Mouse (Mus musculus) cerebellum, adult 11-12 months (tissue): ENCODE data around the gene Frmd4a.
A peak's percentile ranks its signal among the peaks of the same experiment; 100 is the strongest.

ENCODE experiments used
- DNase-seq: peaks from one replicate; pipeline ENCODE4 v3.0.0; 2022

Frmd4a gene

GRCm38 (mm10) chr2:4142221-4142950, 124.9 kb downstream of the Frmd4a start:
- no peak for DNase-seq

GRCm38 (mm10) chr2:4144424-4144823, 126.9 kb downstream of the Frmd4a start:
- no peak for DNase-seq

GRCm38 (mm10) chr2:4152521-4153040, 135.1 kb downstream of the Frmd4a start:
- no peak for DNase-seq

GRCm38 (mm10) chr2:4153131-4153631, 135.7 kb downstream of the Frmd4a start:
- DNase-seq: no peak

GRCm38 (mm10) chr2:4154036-4154653, 136.6 kb downstream of the Frmd4a start:
- no peak for DNase-seq

- no peak for DNase-seq
These were observed 137.1 kb downstream of the Frmd4a start for GRCm38 (mm10) chr2:4154654-4155047.

GRCm38 (mm10) chr2:4155406-4155805, 137.9 kb downstream of the Frmd4a start:
- no peak for DNase-seq

GRCm38 (mm10) chr2:4156511-4156910, 139.0 kb downstream of the Frmd4a start:
- DNase-seq: no peak

GRCm38 (mm10) chr2:4157396-4157795, 139.9 kb downstream of the Frmd4a start:
- no peak for DNase-seq

GRCm38 (mm10) chr2:4159574-4160203, 142.2 kb downstream of the Frmd4a start:
- DNase-seq: no peak

GRCm38 (mm10) chr2:4166191-4166590, 148.7 kb downstream of the Frmd4a start:
- no peak for DNase-seq

GRCm38 (mm10) chr2:4167131-4167530, 149.6 kb downstream of the Frmd4a start:
- DNase-seq: no peak

GRCm38 (mm10) chr2:4169726-4170125, 152.2 kb downstream of the Frmd4a start:
- no peak for DNase-seq

- DNase-seq: no peak
These were observed 152.7 kb downstream of the Frmd4a start for GRCm38 (mm10) chr2:4170189-4170588.

- no peak for DNase-seq
These were observed 167.5 kb downstream of the Frmd4a start for GRCm38 (mm10) chr2:4184991-4185390.

GRCm38 (mm10) chr2:4187521-4187920, 170.0 kb downstream of the Frmd4a start:
- DNase-seq: peak; percentile 32

GRCm38 (mm10) chr2:4188303-4188702, 170.8 kb downstream of the Frmd4a start:
- no peak for DNase-seq

- no peak for DNase-seq
These were observed 172.8 kb downstream of the Frmd4a start for GRCm38 (mm10) chr2:4190345-4190744.

GRCm38 (mm10) chr2:4190995-4191394, 173.5 kb downstream of the Frmd4a start:
- DNase-seq: no peak

GRCm38 (mm10) chr2:4193206-4193605, 175.7 kb downstream of the Frmd4a start:
- no peak for DNase-seq

GRCm38 (mm10) chr2:4194324-4195014, 177.0 kb downstream of the Frmd4a start:
- DNase-seq: no peak

- DNase-seq: peak; percentile 31
These were observed 178.5 kb downstream of the Frmd4a start for GRCm38 (mm10) chr2:4196041-4196440.

- no peak for DNase-seq
These were observed 191.7 kb downstream of the Frmd4a start for GRCm38 (mm10) chr2:4209234-4209633.
